Mouse (Mus musculus): ENCODE data around the gene Gm5129. TPM values are rescaled to one million over a fixed set of nuclear protein-coding genes. Genes with fewer than 3 reads are reported as not detected.
"Not testable (repeated sequence)": the region's sequence is repeated elsewhere in the genome, so short reads cannot be mapped to it uniquely, and the experiment has no call there.

The Gm5129 gene
- total RNA-seq (2021), result not detected

GRCm38 (mm10) chr5:29735557-29736061, at the start of gene Gm5129, which contains the start of gene Dnajb6:
Gene Gm5129, minus strand, starts transcription at chr5:29735936.
Gene Dnajb6, plus strand, starts transcription at chr5:29735688.
- intact Hi-C loops (cut with DNase I), result no loop called here
- peak; percentile 98 for DNase-seq (ENCODE audit: extremely low spot score in 1 of 2, low spot score in 2 of 2)

GRCm38 (mm10) chr5:29784906-29785305, 49.2 kb upstream of the Gm5129 start:
- intact Hi-C loops (cut with DNase I); DNase-seq (ENCODE audit: extremely low spot score in 1 of 2, low spot score in 2 of 2): not testable (repeated sequence)

GRCm38 (mm10) chr5:29782261-29782660, 46.5 kb upstream of the Gm5129 start:
- intact Hi-C loops (cut with DNase I), result no loop called here
- no peak for DNase-seq (ENCODE audit: extremely low spot score in 1 of 2, low spot score in 2 of 2)

- intact Hi-C loops (cut with DNase I); DNase-seq (ENCODE audit: extremely low spot score in 1 of 2, low spot score in 2 of 2): not testable (repeated sequence)
Measured at GRCm38 (mm10) chr5:29779733-29780132, 44.0 kb upstream of the Gm5129 start.

- intact Hi-C loops (cut with DNase I), result no loop called here
- DNase-seq (ENCODE audit: extremely low spot score in 1 of 2, low spot score in 2 of 2), result no peak
Measured at GRCm38 (mm10) chr5:29778029-29778428, 42.3 kb upstream of the Gm5129 start.

GRCm38 (mm10) chr5:29775437-29775836, 39.7 kb upstream of the Gm5129 start:
- intact Hi-C loops (cut with DNase I), result no loop called here
- DNase-seq (ENCODE audit: extremely low spot score in 1 of 2, low spot score in 2 of 2), result no peak

GRCm38 (mm10) chr5:29773460-29774150, 37.9 kb upstream of the Gm5129 start:
- intact Hi-C loops (cut with DNase I), result no loop called here
- no peak for DNase-seq (ENCODE audit: extremely low spot score in 1 of 2, low spot score in 2 of 2)

GRCm38 (mm10) chr5:29772651-29773330, 37.1 kb upstream of the Gm5129 start:
- DNase-seq (ENCODE audit: extremely low spot score in 1 of 2, low spot score in 2 of 2), result no peak

GRCm38 (mm10) chr5:29772038-29772437, 36.3 kb upstream of the Gm5129 start:
- intact Hi-C loops (cut with DNase I), result no loop called here

More at GRCm38 (mm10) chr5:29772651-29773330, 37.1 kb upstream of the Gm5129 start:
- intact Hi-C loops (cut with DNase I), result no loop called here

GRCm38 (mm10) chr5:29770935-29771334, 35.2 kb upstream of the Gm5129 start:
- intact Hi-C loops (cut with DNase I), result no loop called here
- no peak for DNase-seq (ENCODE audit: extremely low spot score in 1 of 2, low spot score in 2 of 2)

More at GRCm38 (mm10) chr5:29772038-29772437, 36.3 kb upstream of the Gm5129 start:
- no peak for DNase-seq (ENCODE audit: extremely low spot score in 1 of 2, low spot score in 2 of 2)

GRCm38 (mm10) chr5:29759318-29759717, 23.6 kb upstream of the Gm5129 start:
- no peak for DNase-seq (ENCODE audit: extremely low spot score in 1 of 2, low spot score in 2 of 2)
- intact Hi-C loops (cut with DNase I), result loop anchor here (1.0 kb wide), 1 partner anchor 63 kb away; no protein-coding TSS in a partner anchor

- DNase-seq (ENCODE audit: extremely low spot score in 1 of 2, low spot score in 2 of 2), result no peak
- intact Hi-C loops (cut with DNase I), result no loop called here
Measured at GRCm38 (mm10) chr5:29752894-29753293, 17.2 kb upstream of the Gm5129 start.

GRCm38 (mm10) chr5:29751306-29751705, 15.6 kb upstream of the Gm5129 start:
- DNase-seq (ENCODE audit: extremely low spot score in 1 of 2, low spot score in 2 of 2), result peak in 1 of 2 experiments; percentile 27

GRCm38 (mm10) chr5:29747661-29748060, 11.9 kb upstream of the Gm5129 start:
- no peak for DNase-seq (ENCODE audit: extremely low spot score in 1 of 2, low spot score in 2 of 2)
- intact Hi-C loops (cut with DNase I), result no loop called here

More at GRCm38 (mm10) chr5:29751306-29751705, 15.6 kb upstream of the Gm5129 start:
- intact Hi-C loops (cut with DNase I), result no loop called here

- intact Hi-C loops (cut with DNase I), result no loop called here
- DNase-seq (ENCODE audit: extremely low spot score in 1 of 2, low spot score in 2 of 2), result no peak
Measured at GRCm38 (mm10) chr5:29741093-29741492, 5.4 kb upstream of the Gm5129 start.

GRCm38 (mm10) chr5:29740651-29741050, 4.9 kb upstream of the Gm5129 start:
- intact Hi-C loops (cut with DNase I), result no loop called here
- DNase-seq (ENCODE audit: extremely low spot score in 1 of 2, low spot score in 2 of 2), result no peak

- no peak for DNase-seq (ENCODE audit: extremely low spot score in 1 of 2, low spot score in 2 of 2)
- intact Hi-C loops (cut with DNase I), result no loop called here
Measured at GRCm38 (mm10) chr5:29738076-29738475, 2.3 kb upstream of the Gm5129 start.

GRCm38 (mm10) chr5:29737471-29737870, 1.7 kb upstream of the Gm5129 start:
- no peak for DNase-seq (ENCODE audit: extremely low spot score in 1 of 2, low spot score in 2 of 2)
- intact Hi-C loops (cut with DNase I), result no loop called here

- intact Hi-C loops (cut with DNase I), result no loop called here
- no peak for DNase-seq (ENCODE audit: extremely low spot score in 1 of 2, low spot score in 2 of 2)
Measured at GRCm38 (mm10) chr5:29736942-29737341, 1.2 kb upstream of the Gm5129 start.
